Mouse (Mus musculus): ENCODE measurements around the gene Snx27.

Snx27 gene

GRCm38 (mm10) chr3:94574506-94574905 lies 8.0 kb downstream of the Snx27 start:
- in situ Hi-C loops (cut with MboI; ENCODE audit: low sequenced_read_pairs), result no loop called here

GRCm38 (mm10) chr3:94567242-94567641 lies 15.3 kb downstream of the Snx27 start:
- in situ Hi-C loops (cut with MboI; ENCODE audit: low sequenced_read_pairs), result no loop called here

- in situ Hi-C loops (cut with MboI; ENCODE audit: low sequenced_read_pairs), result no loop called here
Measured at GRCm38 (mm10) chr3:94565557-94565956, 17.0 kb downstream of the Snx27 start.

GRCm38 (mm10) chr3:94565127-94565526 lies 17.4 kb downstream of the Snx27 start:
- in situ Hi-C loops (cut with MboI; ENCODE audit: low sequenced_read_pairs), result no loop called here

GRCm38 (mm10) chr3:94564356-94565010 lies 18.0 kb downstream of the Snx27 start:
- in situ Hi-C loops (cut with MboI; ENCODE audit: low sequenced_read_pairs), result no loop called here

- in situ Hi-C loops (cut with MboI; ENCODE audit: low sequenced_read_pairs), result no loop called here
Measured at GRCm38 (mm10) chr3:94563163-94563562, 19.4 kb downstream of the Snx27 start.

- in situ Hi-C loops (cut with MboI; ENCODE audit: low sequenced_read_pairs), result no loop called here
Measured at GRCm38 (mm10) chr3:94559931-94560429, 22.5 kb downstream of the Snx27 start.

- in situ Hi-C loops (cut with MboI; ENCODE audit: low sequenced_read_pairs), result no loop called here
Measured at GRCm38 (mm10) chr3:94549041-94549440, 33.5 kb downstream of the Snx27 start.

- in situ Hi-C loops (cut with MboI; ENCODE audit: low sequenced_read_pairs), result no loop called here
Measured at GRCm38 (mm10) chr3:94537187-94537586, 45.3 kb downstream of the Snx27 start.

GRCm38 (mm10) chr3:94533968-94534367 lies 48.5 kb downstream of the Snx27 start:
- in situ Hi-C loops (cut with MboI; ENCODE audit: low sequenced_read_pairs), result no loop called here

GRCm38 (mm10) chr3:94526731-94527130 lies 55.8 kb downstream of the Snx27 start:
- in situ Hi-C loops (cut with MboI; ENCODE audit: low sequenced_read_pairs), result no loop called here

- in situ Hi-C loops (cut with MboI; ENCODE audit: low sequenced_read_pairs), result no loop called here
Measured at GRCm38 (mm10) chr3:94506664-94507063, 75.9 kb downstream of the Snx27 start.

- in situ Hi-C loops (cut with MboI; ENCODE audit: low sequenced_read_pairs), result no loop called here
Measured at GRCm38 (mm10) chr3:94502243-94502642, 80.3 kb downstream of the Snx27 start.

- in situ Hi-C loops (cut with MboI; ENCODE audit: low sequenced_read_pairs), result no loop called here
Measured at GRCm38 (mm10) chr3:94497162-94497561, 85.4 kb downstream of the Snx27 start.

- in situ Hi-C loops (cut with MboI; ENCODE audit: low sequenced_read_pairs), result no loop called here
Measured at GRCm38 (mm10) chr3:94487581-94487980, 94.9 kb downstream of the Snx27 start.

GRCm38 (mm10) chr3:94485922-94486321 lies 96.6 kb downstream of the Snx27 start:
- in situ Hi-C loops (cut with MboI; ENCODE audit: low sequenced_read_pairs), result no loop called here

GRCm38 (mm10) chr3:94483790-94484439 lies 98.6 kb downstream of the Snx27 start:
- in situ Hi-C loops (cut with MboI; ENCODE audit: low sequenced_read_pairs), result no loop called here

GRCm38 (mm10) chr3:94482764-94483385 lies 99.6 kb downstream of the Snx27 start:
- in situ Hi-C loops (cut with MboI; ENCODE audit: low sequenced_read_pairs), result no loop called here

GRCm38 (mm10) chr3:94481429-94481828 lies 101.1 kb downstream of the Snx27 start:
- in situ Hi-C loops (cut with MboI; ENCODE audit: low sequenced_read_pairs), result no loop called here

GRCm38 (mm10) chr3:94480291-94480884 lies 102.1 kb downstream of the Snx27 start, which contains the start of gene Riiad1:
Riiad1 (minus strand) TSS chr3:94480341.
- in situ Hi-C loops (cut with MboI; ENCODE audit: low sequenced_read_pairs), result no loop called here

GRCm38 (mm10) chr3:94479564-94479963 lies 103.0 kb downstream of the Snx27 start:
- in situ Hi-C loops (cut with MboI; ENCODE audit: low sequenced_read_pairs), result no loop called here

Data from CH12F3 (cell line).